Mouse (Mus musculus) thymus, adult 2 months (tissue): ENCODE measurements at regions not wholly inside any gene's neighbourhood (a gene's known extent, or its start where the extent isn't known, plus 50 kb on each side); places are given as distances from the start of the nearest gene placed in this dataset.

Experiments
- CTCF ChIP-seq: fragments of 200-500 bp; IDR thresholded peaks from 2 replicates; pipeline ENCODE4 v1.5.1; 2012; ENCODE audit warnings: mild to moderate bottlenecking, control low read depth, low read length, moderate library complexity, borderline replicate concordance; ENCODE audit not compliant: control insufficient read depth, poor library complexity, insufficient read depth; ENCODE audit errors: extremely low read depth
- POLR2A ChIP-seq: fragments of 200-500 bp; IDR thresholded peaks from 2 replicates; pipeline ENCODE4 v1.6.1; 2012; ENCODE audit warnings: mild to moderate bottlenecking, low read length, control low read depth, moderate library complexity; ENCODE audit not compliant: control insufficient read depth, poor library complexity, insufficient read depth; ENCODE audit errors: extremely low read depth

DNA sequence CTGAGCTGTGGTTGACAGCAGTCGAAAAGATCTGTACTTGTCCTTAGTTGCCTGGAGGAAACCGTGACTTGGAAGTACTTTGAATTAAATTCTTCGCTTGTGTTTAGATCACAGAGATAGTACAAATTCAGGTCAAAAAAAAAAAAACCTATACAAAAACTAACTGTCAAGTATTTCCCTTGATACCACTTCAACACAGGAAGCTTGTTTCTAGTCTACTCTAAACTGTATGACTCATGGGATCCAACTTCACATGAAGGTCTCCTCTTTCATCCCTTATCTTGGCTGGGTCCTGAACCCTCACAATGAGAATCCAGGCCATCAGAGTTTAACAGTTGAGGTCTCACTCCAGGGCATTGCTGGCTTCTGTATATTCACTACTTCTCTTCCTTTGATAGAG lies 54.8 kb downstream of the Tmem30b start:
- TF ChIP-seq POLR2A = no peak
- TF ChIP-seq CTCF = no peak
